Mouse (Mus musculus) heart, postnatal 4 days (tissue): Measurements from ENCODE around the gene Stip1. TPM values are rescaled to one million over a fixed set of nuclear protein-coding genes. Genes with fewer than 3 reads are reported as not detected.
"Not testable (repeated sequence)": the region's sequence is repeated elsewhere in the genome, so short reads cannot be mapped to it uniquely, and the experiment has no call there.

Source experiments
- DNase-seq: peaks from one replicate; pipeline ENCODE4 v3.0.0; 2021
- total RNA-seq, 2 experiments: library from RNA; stranded (reverse); gene quantifications; 2 replicates each; pipeline ENCODE4 v1.2.3; 2021

The Stip1 gene
- total RNA-seq, 2 experiments from 2014 or later, result 139 to 151 TPM

DNA sequence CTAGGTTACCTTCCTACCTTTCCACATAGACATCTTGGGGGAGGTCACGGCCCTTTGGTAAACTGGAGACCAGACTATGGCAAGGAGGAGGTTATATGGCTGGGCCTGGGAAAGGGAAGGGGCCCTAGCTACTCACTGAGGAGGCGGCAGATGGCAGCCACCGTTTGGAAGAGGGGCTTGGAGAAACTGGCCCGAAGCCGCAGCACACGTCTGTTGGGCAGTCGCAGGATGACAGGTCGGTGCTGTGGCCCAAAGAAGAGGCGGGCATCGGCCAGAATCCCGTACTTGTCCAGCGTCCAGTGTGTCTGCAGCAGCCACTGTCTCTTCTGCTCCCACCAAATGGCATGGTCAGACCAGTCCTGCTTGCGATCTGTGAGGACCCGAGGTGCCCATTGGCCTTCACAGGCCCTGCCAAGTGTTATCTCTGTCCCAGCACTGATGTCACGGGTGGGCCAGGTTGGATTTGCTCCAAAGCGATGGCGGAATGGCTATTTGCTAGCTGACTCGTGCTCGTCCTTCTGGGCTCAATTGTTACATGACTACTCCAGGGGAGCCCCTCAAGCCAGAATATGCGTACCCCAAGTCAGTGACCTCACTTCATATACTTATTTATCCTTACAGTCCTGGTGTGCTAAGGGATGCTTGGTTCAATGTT, 25.2 kb downstream of the Stip1 start:
- no peak for DNase-seq

DNA sequence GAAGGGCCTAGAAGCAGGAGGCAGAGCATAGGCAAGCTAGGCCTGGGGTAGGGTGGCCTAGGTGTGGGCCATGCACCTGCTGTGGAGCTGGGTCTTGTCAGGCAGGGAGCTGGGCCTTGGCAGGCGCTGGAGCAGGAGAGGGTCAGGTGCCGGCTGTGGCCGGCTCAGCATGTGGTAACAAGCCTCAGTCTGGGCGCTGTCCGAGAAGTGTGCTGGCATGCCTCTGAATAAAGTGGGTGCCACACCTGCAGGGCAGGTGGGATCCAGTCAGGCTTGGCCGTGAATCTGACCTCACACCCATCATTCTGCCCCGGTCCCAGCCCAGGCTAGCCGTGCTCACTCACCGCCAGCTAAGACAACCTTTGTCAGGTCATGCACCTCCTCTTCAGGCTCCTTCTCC, 25.8 kb downstream of the Stip1 start:
- no peak for DNase-seq

DNA sequence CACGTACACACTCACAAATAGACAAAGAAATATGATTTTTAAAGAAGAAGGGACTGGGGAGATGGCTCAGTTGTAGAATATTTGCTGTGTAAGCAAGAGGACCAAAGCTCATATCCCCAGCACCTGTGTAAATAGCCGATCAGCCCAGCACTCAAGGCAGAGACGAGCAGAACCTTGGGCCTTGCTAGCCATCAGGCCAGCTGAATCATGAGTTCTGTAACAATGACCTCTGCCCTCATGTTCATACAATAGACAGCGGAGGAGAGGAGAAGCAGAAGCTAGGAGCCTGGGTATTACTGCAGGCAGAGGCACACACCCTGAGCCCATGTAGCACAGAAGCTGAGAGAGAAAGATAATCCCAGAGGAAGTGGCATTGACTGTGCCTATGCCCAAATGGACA, 27.3 kb downstream of the Stip1 start:
- DNase-seq, result no peak

GRCm38 (mm10) chr19:7006892-7007593, 32.7 kb downstream of the Stip1 start:
- no peak for DNase-seq

DNA sequence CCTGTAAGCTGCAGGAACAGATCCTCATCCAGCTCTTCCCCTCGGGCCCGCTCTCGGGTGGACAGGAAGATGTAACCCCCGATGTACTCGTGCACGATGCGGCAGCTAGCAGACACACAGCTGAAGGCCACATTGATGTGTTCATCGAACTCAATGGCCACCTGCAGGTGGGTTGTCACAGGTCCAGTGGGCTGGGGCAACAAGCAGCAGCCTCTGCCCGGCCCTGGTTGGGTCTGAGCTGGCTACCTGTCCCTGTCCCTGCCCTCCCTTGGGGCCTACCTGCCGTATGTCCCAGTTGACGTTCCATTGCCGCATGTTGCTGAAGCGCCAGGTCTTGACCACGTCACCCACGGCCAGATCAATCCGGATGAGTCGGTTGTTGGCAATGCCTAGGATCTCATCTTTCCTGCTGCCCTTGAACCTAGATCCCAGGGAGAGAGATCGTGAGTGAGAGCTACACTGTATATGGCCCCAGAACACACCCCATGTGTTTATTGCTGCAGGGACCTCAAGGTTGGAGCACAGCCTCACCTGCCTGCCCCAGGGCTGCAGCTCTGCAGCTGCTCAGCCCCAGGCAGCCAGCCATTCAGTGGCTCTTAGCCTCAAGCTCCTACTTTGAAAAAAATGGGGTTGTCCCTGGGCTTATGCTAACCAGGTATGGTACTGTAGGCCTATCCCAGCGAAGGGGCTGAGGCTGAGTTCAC, 40.3 kb downstream of the Stip1 start:
- no peak for DNase-seq

DNA sequence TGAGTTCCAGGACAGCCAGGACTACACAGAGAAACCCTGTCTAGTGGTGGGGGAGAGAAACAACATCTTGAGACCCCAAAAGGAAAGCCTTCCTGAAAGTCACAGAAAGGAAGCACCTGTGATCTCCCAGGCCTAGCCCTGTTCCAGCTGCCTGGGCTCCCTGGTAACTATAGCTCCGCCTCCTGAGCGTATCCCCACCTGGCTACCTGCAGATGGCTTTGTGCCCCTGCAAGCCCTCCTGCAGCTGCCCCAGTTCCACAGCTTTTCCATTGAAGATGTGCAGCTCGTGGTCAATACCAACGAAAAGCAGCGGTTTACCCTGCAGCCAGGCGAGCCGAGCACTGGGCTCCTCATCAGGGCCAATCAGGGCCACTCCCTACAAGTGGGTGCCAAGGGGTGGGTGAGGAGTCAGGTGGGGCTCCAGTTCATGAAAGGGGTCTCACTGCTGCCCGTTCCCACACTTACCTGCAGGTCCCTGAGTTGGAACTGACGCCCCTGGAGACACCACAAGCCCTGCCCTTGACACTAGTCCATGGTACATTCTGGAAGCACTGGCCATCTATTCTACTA, 42.0 kb downstream of the Stip1 start:
- DNase-seq, result no peak

- DNase-seq, result peak; percentile 90
Observed at GRCm38 (mm10) chr19:6996006-6996405, 43.8 kb downstream of the Stip1 start, which contains the start of the genes Nudt22 and Trpt1. Nudt22 (minus strand) TSS chr19:6996117. Trpt1 (plus strand) TSS chr19:6996131.

DNA sequence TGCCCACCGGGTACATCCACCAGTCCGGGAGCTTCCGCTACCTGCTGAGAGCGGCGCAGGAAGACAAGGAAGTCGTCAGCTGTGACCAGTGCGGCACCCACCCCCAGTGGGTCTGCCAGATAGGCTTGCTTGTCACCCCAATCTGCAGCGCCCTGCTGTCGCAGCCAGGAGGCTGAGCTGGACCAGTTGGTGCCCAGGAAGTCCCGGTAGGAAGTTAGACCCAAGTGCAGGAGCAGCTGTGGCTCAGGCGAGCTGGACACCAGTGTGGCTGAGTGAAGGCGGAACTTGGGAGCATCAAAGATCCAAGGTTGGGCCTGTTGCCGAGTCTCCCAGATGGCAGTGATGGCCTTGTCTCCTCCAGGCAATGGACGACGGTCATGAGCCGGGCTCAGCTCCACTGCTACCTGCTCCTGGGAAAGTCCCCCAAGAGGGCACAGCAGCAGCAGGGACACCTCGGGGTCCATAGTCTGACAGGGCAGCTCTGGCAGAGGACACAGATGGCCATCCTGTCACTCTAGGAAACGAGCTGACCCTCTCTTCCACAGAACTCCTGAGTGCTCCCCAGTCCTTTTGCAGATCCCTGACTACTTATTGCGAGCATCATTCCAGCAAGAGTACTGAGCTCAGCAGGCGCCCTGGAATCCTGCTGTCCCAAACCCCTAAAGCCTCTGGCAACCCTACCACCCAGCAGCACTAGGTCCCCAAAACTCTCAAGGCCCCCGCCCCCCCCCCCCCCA, 44.3 kb downstream of the Stip1 start:
- DNase-seq, result no peak

- DNase-seq, result no peak
Observed at GRCm38 (mm10) chr19:6994489-6994888, 45.3 kb downstream of the Stip1 start.

GRCm38 (mm10) chr19:6994002-6994401, 45.8 kb downstream of the Stip1 start:
- DNase-seq, result no peak

DNA sequence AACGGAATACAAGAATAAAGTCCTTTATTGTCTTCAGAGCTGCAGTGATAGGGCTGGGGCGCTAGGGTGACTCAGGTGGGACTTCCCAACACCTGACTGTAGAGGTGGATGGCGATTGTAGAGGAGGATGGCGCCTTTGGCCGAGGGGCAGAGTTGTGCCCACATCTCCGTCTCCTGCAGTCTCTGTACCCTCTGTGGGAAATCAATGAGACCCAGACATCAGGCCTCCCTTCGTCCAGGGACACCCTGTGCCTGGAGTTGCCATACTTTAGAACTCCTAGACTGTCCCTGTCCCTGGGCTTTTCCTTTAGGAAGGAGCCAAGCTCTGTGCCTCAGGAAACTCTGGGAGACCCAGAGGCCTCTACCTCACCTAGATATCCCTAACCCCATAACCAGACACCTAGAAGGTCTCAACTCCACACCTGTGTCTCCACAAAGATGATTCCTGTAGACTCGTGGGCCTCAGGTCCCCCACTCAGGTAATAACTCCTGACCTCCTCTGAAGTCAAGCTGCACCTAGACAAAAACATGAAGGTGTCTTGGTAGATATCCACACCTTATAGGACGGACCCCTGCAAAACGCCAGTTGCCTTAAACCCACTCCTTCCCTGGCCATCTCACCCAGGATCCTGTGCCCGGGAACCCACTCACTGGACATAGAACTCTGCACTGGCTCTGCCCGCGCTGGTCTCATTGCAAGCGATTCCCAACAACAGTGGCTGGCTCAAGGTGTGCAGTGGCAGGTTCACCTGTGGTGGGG, 46.6 kb downstream of the Stip1 start:
- DNase-seq, result no peak

- peak; percentile 97 for DNase-seq
Observed at GRCm38 (mm10) chr19:6992011-6992858, 47.5 kb downstream of the Stip1 start, which contains the start of gene Dnajc4. Dnajc4 (minus strand) TSS chr19:6992572.

GRCm38 (mm10) chr19:6991166-6991565, 48.6 kb downstream of the Stip1 start:
- not testable (repeated sequence) for DNase-seq

- DNase-seq, result no peak
Observed at GRCm38 (mm10) chr19:6990712-6991111, 49.1 kb downstream of the Stip1 start.

GRCm38 (mm10) chr19:6989251-6989650, 50.5 kb downstream of the Stip1 start:
- DNase-seq, result no peak

DNA sequence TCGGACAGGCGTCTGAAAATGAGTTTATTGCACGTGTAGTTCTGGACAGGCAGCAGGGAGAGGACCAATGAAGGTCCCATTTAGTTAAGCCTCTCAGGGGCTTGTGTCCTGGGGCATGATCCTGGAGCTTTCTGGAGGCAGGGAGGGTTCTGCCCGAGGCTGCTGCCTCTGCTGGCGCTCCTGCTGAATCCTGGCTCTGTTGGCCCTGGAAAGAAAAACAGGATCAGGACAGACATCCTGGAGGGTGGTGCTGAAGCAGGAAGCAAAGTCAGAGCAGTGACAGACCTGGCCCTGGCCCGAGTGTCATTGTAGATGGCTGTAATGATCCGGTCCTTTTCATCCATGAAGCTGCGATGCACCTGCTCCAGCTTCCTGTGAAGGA, 51.9 kb downstream of the Stip1 start:
- DNase-seq, result no peak

- DNase-seq, result peak; percentile 76
Observed at GRCm38 (mm10) chr19:6987061-6987903, 52.5 kb downstream of the Stip1 start, which contains the start of gene Vegfb. Vegfb (minus strand) TSS chr19:6987651.

DNA sequence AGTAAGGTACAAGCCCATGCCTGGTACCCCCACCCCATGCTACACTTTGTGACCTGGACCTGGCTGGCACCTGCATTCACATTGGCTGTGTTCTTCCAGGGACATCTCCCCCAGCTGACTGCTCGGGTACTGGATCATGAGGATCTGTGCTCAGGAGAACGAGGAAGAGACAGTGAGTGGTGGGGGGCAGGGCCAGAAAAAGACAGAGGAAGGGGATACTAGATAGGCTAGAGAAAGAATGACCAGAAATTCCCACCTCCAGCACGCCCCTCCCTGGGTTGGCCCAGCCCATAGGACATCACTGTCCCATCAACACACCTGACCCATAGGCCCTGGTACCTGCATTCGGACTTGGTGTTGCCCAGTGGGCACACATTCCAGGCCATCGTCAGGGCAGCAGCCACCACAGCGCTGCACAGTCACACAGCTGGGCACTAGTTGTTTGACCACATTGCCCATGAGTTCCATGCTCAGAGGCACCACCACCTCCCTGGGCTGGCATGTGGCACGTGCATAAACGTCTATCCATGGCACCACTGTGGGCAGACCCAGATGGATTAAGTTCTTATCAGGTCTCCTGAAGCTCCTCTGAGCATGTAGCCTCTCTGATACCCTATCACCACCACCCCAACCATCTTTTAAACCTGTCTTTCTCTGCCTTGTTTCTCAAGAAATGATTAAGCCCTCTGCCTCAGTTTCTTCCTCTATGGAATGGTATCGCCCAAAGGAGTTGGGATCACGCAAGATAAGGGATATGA, 53.6 kb downstream of the Stip1 start:
- no peak for DNase-seq

GRCm38 (mm10) chr19:6985300-6985699, 54.5 kb downstream of the Stip1 start:
- no peak for DNase-seq
